Mouse (Mus musculus): ENCODE results near the gene Dusp10.

Gene Dusp10

DNA sequence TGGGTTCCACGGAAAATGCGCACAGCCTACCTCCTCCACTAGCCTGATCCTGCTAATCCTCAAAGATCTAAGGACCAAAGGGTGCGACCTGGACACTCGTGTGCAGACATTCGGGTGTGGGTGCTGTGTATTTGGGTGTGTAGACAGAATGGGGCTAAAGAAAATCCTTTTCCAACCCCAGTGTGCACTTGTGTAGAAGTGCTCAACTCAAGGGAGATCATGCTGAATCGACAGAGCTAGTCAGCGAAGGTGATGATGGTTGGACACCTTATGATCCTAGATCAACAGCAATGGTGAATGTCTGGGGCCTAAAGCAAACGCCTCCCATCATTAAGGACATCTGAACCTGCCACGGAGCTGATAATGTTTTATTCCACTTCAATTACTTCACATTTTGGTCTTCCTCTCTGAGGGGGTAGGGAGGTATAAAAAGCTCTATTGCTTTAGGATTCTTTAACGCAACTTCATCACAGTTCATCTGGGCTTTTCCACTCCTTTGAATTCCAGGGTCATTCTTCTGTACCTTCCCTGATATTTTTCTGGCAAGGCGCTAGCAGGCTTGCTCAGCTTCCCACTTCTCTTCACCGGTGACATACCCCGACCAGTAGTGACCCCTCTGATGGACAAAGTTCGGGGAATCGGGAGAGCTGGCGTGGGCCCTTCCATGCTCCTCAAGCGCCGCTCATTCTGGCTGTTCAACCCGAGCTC is 19.7 kb downstream of the Dusp10 start:
- no peak for DNase-seq

GRCm38 (mm10) chr1:184033390-184034010 is 20.4 kb downstream of the Dusp10 start:
- peak; percentile 85 for DNase-seq

- DNase-seq, result peak; percentile 97
Measured at GRCm38 (mm10) chr1:184034011-184034557, 21.0 kb downstream of the Dusp10 start, which contains the start of gene 1700056E22Rik. Gene 1700056E22Rik, minus strand, starts transcription at chr1:184034301.

DNA sequence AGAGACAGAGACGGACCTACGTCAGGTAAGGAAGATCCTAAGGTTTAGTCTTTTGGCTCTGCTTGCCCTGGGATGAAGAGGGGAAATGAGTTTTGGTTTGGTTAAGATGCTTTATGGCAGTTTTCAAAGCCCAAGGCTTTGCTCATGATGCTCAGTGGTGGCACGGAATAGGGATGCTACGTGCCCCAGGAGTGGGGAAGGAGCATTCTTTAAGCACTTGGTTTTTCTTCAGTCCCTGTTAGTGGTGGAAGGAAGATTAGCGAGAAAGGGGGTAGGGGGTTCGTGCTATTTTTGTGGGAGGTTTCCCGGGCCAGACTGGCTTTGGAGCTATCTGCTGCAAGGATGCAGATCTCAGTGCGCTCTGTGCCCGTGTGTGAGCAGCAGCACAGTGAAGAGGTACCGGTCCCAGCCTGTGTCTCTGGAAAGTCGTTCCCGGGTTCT is 21.7 kb downstream of the Dusp10 start:
- DNase-seq, result peak; percentile 67

GRCm38 (mm10) chr1:184035346-184035903 is 22.3 kb downstream of the Dusp10 start:
- no peak for DNase-seq

DNA sequence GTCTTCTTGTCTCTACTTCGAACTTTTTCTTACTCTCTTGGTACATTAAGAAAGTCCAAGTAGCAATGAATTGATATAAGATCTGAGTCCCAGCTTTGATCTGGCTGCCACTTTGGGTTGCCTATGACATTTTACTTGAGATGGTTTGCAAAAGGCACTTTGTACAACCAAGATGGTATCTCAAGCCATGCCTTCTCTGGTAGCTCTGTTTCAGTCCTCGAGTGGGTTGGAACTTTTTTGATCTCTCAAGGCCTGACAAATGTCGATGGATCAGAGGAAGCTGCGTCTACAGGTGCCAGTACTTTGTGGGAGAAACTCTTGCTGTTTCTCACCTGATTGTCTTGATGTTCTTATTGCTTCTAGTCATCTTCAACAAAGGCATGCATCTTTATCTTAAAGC is 24.7 kb downstream of the Dusp10 start:
- DNase-seq, result no peak

DNA sequence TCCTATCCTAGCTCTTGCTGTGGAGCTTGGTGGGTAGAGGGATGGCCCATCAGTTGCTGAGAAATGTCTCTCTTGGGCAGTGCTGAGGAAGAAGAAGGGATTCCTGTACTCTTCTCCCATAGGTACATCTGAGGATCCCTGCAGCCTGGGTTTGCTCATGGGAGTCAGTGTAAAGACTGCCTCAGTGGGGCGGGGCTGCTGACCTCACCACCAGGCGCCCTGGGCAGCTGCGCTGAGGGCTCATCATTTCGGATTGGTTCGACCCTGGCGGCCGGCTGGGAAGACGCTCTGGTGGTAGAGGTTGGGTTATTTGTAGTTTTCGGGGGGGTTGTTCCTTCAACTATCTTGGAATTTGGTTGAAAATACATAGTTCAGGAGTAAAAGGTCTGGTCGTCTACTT is 26.2 kb downstream of the Dusp10 start:
- no peak for DNase-seq

DNA sequence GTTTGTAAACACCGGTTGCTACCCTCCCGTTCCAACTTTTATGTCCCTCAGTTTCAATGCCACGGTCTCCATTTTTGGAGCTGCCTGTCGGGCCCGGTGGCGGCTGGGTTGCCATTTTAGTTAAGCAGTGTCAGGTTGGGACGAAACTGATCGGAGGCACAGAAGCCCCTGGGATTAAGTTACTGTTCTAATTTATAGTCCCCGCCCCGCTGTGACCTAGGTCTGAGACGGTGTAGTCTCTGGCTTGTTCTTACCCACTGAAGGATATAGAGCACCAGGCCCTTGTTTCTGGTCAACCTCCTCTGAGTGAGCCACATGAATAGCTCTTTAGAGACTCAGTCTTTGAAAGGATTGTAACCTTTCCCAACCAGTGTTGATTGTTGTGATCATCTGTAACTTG is 27.1 kb downstream of the Dusp10 start:
- no peak for DNase-seq

DNA sequence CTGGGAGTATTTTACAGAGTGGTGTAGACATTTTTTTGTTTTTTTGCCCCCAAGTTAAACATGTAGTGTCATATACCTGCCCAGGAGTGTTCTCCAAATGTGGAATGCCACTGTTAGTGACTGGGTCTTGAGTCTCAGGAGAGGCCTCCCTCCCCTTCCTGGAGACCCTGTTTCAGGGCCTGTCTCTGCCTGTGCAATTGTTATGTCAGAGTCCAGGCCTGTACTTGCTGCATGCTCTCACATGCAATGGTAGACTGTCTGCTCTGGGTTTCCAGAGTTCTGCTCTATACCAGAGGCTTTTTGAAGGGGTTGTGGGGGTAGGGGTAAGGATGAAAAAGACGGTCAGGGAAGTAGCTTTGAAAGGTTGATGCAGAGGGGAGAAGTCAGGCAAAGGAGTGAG is 27.8 kb downstream of the Dusp10 start:
- DNase-seq, result no peak

GRCm38 (mm10) chr1:184041778-184042573 is 28.9 kb downstream of the Dusp10 start:
- no peak for DNase-seq

GRCm38 (mm10) chr1:184042745-184043144 is 29.6 kb downstream of the Dusp10 start:
- DNase-seq, result no peak

- DNase-seq, result no peak
Measured at GRCm38 (mm10) chr1:184043391-184043790, 30.3 kb downstream of the Dusp10 start.

- peak; percentile 51 for DNase-seq
Measured at GRCm38 (mm10) chr1:184046070-184046677, 33.1 kb downstream of the Dusp10 start.

- DNase-seq, result no peak
Measured at GRCm38 (mm10) chr1:184047818-184048217, 34.7 kb downstream of the Dusp10 start.

DNA sequence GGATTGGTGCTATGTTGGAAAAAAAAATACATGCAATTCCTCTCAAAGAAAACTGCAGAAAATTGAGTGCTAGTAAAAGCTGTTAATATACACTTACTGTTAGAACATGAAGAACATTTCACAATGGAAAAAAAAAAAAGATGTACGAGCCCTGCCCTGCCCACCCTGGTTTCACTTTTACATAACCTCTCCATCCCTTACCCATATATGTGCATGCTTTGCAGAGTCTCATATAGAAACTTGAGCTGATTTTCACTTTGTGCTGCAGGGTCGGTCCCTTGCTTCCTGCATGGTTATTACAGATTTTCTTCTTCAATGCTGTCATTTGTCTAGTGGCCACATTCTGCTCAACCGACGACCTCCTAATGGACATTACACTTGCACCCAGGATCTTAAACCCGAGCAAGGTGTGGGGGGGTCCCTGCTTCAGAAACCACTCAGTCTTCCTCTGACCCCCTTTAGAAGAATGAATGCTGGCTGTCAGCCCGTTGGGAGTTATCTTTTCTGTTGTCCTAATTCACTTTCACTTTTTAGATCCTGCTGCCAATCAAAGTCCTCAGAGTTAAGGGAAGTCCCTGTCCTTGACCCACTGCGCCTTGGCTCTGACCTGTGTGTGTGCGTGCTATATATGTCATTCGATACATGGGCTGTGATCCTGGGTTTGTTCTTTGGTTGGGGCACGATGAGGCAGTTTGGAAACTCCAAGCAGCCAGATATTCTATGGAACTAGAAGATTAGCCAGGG is 35.7 kb downstream of the Dusp10 start:
- DNase-seq, result no peak

- no peak for DNase-seq
Measured at GRCm38 (mm10) chr1:184051286-184051685, 38.2 kb downstream of the Dusp10 start.

- no peak for DNase-seq
Measured at GRCm38 (mm10) chr1:184051824-184052223, 38.7 kb downstream of the Dusp10 start.

DNA sequence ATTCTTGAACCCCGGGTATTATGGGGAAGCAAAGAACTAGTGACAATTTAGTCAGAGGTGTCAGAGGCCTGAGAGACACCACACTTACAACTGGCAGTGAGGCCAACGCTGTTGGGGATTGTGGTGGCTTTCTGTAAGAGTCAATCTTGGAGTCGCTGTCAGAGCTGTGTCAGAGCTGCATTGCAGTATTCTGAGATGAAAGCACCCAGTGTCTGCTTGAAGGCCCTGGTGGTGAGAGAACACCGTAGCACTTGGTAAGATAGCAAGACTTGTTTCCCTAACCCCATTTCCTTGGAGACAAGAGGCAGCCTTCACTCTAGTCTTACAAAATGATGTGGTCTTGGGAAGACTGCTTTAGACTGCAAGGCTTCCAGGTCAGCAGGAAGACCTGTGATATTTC is 39.2 kb downstream of the Dusp10 start:
- no peak for DNase-seq

GRCm38 (mm10) chr1:184053141-184053540 is 40.0 kb downstream of the Dusp10 start:
- DNase-seq, result no peak

DNA sequence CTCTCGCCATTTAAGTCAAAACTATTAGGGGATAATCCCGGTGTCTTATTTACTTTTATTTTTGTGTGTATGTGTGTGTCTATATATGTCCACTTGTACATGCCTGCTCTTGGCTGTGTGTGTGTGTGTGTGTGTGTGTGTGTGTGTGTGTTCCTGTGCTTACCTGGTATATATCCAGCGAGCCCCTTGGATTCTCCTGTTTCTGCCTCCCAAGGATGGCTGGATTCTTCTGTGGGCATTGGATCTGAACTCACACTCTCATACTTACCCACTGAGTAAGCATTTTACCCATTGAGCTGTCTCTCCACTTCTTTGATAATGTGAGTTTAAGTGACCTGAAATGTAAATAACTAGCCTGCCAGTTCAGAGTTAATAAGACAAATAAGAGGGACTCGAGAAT is 40.6 kb downstream of the Dusp10 start:
- no peak for DNase-seq

- DNase-seq, result no peak
Measured at GRCm38 (mm10) chr1:184054176-184054575, 41.1 kb downstream of the Dusp10 start.

- DNase-seq, result no peak
Measured at GRCm38 (mm10) chr1:184058206-184058605, 45.1 kb downstream of the Dusp10 start.

All from thymus, postnatal 25 days (tissue).